Mouse (Mus musculus): ENCODE measurements around the gene Paics. TPM values are rescaled to one million over a fixed set of nuclear protein-coding genes. Genes with fewer than 3 reads are reported as not detected.

The Paics gene
- polyA plus RNA-seq, 1 experiment from 2014 or later: 228 TPM

DNA sequence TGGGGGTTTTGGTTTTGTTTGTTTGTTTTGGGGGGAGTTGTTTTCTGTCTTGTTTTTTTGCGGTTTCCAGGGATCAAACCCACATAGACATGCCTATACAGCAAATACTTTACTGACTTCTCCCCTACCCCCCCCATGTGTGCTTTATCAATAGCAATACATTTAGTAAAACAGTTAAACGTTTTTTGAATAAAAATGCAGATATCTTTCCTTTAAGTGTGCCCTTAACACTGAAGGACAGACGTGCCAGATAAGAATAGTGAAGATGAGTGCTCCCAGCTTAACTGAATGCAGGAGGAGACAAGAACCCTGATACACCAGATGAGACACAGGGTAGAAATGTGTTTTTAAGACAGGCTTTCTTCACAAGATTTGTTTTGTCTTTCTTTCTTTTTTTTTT is 60.0 kb downstream of the Paics start:
- Histone ChIP-seq H3K9me3 (ENCODE audit: control insufficient read depth, low read length) (no peaks in the 10 kb centered on the region), H3K4me1 (ENCODE audit: control insufficient read depth, insufficient read depth, low read length) (no peaks in the 10 kb centered on the region), H3K4me2 (ENCODE audit: low read depth, low read length) (no peak overlapping the region), H3K27ac (replicated peaks; ENCODE audit: low read depth, low read length) (no peak overlapping the region), H3K9ac (ENCODE audit: low read depth, low read length) (no peak overlapping the region), H3K27me3 (replicated peaks; ENCODE audit: control insufficient read depth, insufficient read depth, low read length) (no peaks in the 10 kb centered on the region), H3K4me3 (ENCODE audit: low read depth, low read length) (no peak overlapping the region), H3K36me3 (ENCODE audit: control insufficient read depth, insufficient read depth, low read length) (no peaks in the 10 kb centered on the region)
- WGBS: 64% methylated on average over 3 of the region's 3 CpGs
- ATAC-seq (ENCODE audit: low read depth) (no peak), DNase-seq (ENCODE audit: low spot score) (no peak)

DNA sequence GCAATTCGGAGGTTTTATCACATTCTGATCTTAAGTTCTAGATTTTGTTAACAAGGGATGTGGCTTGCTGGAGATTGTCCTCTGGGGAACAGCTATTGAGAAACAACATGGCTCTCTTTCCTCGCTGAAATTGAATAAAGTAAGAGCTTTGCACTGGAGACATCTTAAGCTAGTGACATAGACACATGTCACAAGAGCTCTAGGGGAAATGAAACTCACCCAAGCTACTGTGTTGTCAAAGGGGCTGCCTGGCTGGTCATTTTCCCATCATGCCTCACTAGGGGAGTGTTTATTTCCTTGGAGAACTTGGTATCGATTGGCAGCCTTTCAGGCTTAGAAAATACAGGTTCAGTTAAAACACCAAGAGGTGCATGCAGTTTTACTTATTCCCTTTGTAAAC is 62.1 kb downstream of the Paics start:
- Histone ChIP-seq H3K9me3 (ENCODE audit: control insufficient read depth, low read length) (no peaks in the 10 kb centered on the region), H3K36me3 (ENCODE audit: control insufficient read depth, insufficient read depth, low read length) (no peaks in the 10 kb centered on the region), H3K27me3 (replicated peaks; ENCODE audit: control insufficient read depth, insufficient read depth, low read length) (no peaks in the 10 kb centered on the region), H3K4me1 (ENCODE audit: control insufficient read depth, insufficient read depth, low read length) (no peaks in the 10 kb centered on the region), H3K4me2 (ENCODE audit: low read depth, low read length) (no peak overlapping the region), H3K4me3 (ENCODE audit: low read depth, low read length) (no peak overlapping the region), H3K27ac (replicated peaks; ENCODE audit: low read depth, low read length) (no peak overlapping the region), H3K9ac (ENCODE audit: low read depth, low read length) (no peak overlapping the region)
- DNase-seq (ENCODE audit: low spot score): no peak
- no peak for ATAC-seq (ENCODE audit: low read depth)
- 68% methylated on average over 3 of the region's 3 CpGs for WGBS

DNA sequence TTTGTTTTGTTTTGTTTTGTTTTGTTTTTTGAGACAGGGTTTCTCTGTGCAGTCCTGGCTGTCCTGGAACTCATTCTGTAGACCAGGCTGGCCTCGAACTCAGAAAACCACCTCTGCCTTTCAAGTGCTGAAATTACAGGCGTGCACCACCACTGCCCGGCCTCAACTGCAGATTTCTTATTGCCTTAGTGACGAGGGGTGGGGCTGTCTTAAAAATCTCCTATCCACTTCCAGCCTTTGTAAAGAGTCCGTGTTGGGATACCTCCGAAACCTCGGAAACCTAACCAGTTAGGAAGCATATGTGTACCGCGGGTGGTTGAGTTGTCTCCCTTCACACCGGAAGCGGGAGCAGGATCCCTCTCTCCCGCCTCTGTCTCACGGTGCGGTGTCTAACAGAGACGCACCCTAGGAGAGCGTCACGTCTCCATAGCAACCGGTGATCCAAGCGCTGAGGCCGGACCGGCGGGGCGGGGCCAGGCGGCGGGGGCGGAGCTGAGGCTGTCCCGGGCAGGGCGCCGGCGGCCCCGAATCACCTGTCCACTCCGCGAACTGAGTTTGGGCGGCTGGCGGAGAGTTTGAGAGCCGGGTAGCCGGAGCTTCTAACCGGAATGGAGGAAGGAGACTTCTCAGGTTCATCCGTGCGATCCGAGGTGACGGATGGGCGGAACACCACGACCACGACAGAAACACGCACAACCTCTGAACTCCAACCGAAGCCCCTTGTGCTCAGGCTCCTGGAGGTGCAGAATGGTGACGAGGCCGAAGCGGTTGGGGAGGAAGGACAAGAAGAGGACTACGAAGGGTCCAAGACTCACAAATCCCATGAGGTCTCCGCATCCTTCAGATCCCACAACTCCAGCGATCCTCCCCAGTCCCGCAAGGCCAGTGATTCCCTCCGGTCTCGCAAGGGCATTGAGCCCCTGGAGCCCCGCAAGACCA is 64.7 kb downstream of the Paics start, which contains the start of gene Thegl:
Thegl (plus strand) TSS at position 480 of the 939 bp plus-strand sequence.
- H3K4me3 ChIP-seq (ENCODE audit: low read depth, low read length): peak within 1 kb of the TSS; percentile 54
- no peaks in the 10 kb centered on the region for H3K36me3 ChIP-seq (ENCODE audit: control insufficient read depth, insufficient read depth, low read length)
- DNase-seq (ENCODE audit: low spot score) (peak; percentile 91), ATAC-seq (ENCODE audit: low read depth) (peak; percentile 98)
- H3K4me2 ChIP-seq (ENCODE audit: low read depth, low read length): peak within 1 kb of the TSS; percentile 83
- no peaks in the 10 kb centered on the region for H3K4me1 ChIP-seq (ENCODE audit: control insufficient read depth, insufficient read depth, low read length)
- no peaks in the 10 kb centered on the region for H3K27me3 ChIP-seq (replicated peaks; ENCODE audit: control insufficient read depth, insufficient read depth, low read length)
- WGBS: 9% methylated on average over 53 of the region's 57 CpGs
- no peak within 1 kb of the TSS for H3K27ac ChIP-seq (replicated peaks; ENCODE audit: low read depth, low read length)
- H3K9me3 ChIP-seq (ENCODE audit: control insufficient read depth, low read length): no peaks in the 10 kb centered on the region
- H3K9ac ChIP-seq (ENCODE audit: low read depth, low read length): peak within 1 kb of the TSS; percentile 55

Other genes starting within 250 kb of the Paics start
- 12.5 and 13.1 TPM in 2 replicates for gene Aasdh, start 45.8 kb upstream of the Paics start, polyA plus RNA-seq (2014; fragmentation: Nextera tagmentation; extraction: Ambion mirVana)
- gene Ppat, start 271 bp downstream of the Paics start, polyA plus RNA-seq (2014; fragmentation: Nextera tagmentation; extraction: Ambion mirVana): 23.1 and 26.5 TPM in 2 replicates
- 96.9 and 107 TPM in 2 replicates for gene Srp72, start 23.4 kb downstream of the Paics start, polyA plus RNA-seq (2014; fragmentation: Nextera tagmentation; extraction: Ambion mirVana)
- not detected in 2 replicates for gene Arl9, start 52.7 kb downstream of the Paics start, polyA plus RNA-seq (2014; fragmentation: Nextera tagmentation; extraction: Ambion mirVana)
- 0.12 and 0.43 TPM in 2 replicates for gene Thegl, start 64.7 kb downstream of the Paics start, polyA plus RNA-seq (2014; fragmentation: Nextera tagmentation; extraction: Ambion mirVana)
- 1.6 and 2.8 TPM in 2 replicates for gene Hopx, start 163.8 kb downstream of the Paics start, polyA plus RNA-seq (2014; fragmentation: Nextera tagmentation; extraction: Ambion mirVana)